Mouse (Mus musculus): ENCODE measurements at regions not wholly inside any gene's neighbourhood (a gene's known extent, or its start where the extent isn't known, plus 50 kb on each side); places are given as distances from the start of the nearest gene placed in this dataset.

- Histone ChIP-seq H3K4me3 (replicated peaks; ENCODE audit: low read length) (no peak overlapping the region), H3K27ac (replicated peaks; ENCODE audit: low read depth, low read length) (no peak overlapping the region), H3K36me3 (ENCODE audit: control insufficient read depth, insufficient read depth, low read length) (no peaks in the 10 kb centered on the region), H3K9me3 (ENCODE audit: control insufficient read depth, low read length) (no peaks in the 10 kb centered on the region), H3K27me3 (ENCODE audit: control insufficient read depth, insufficient read depth, low read length) (no peaks in the 10 kb centered on the region), H3K4me1 (ENCODE audit: control insufficient read depth, insufficient read depth, low read length) (0 out of 2 replicates have a peak, but pooled peaks cover 6% of the 10 kb centered on the region), H3K4me2 (replicated peaks; ENCODE audit: low read depth, low read length, severe bottlenecking) (no peak overlapping the region), H3K9ac (ENCODE audit: low read depth, low read length, severe bottlenecking) (no peak overlapping the region)
- ATAC-seq (ENCODE audit: low FRiP score, low read depth): no peak
- TF ChIP-seq POLR2A (IDR thresholded peaks at IDR 0.05; ENCODE audit: borderline replicate concordance, extremely low read depth, insufficient read depth, insufficient read length): no peak
- WGBS: 95% methylated on average over 2 of the region's 2 CpGs
- no peak for DNase-seq (ENCODE audit: low spot score)
These were observed 84.4 kb upstream of the Ankrd1 start for GRCm38 (mm10) chr19:36204269-36204668.

DNA sequence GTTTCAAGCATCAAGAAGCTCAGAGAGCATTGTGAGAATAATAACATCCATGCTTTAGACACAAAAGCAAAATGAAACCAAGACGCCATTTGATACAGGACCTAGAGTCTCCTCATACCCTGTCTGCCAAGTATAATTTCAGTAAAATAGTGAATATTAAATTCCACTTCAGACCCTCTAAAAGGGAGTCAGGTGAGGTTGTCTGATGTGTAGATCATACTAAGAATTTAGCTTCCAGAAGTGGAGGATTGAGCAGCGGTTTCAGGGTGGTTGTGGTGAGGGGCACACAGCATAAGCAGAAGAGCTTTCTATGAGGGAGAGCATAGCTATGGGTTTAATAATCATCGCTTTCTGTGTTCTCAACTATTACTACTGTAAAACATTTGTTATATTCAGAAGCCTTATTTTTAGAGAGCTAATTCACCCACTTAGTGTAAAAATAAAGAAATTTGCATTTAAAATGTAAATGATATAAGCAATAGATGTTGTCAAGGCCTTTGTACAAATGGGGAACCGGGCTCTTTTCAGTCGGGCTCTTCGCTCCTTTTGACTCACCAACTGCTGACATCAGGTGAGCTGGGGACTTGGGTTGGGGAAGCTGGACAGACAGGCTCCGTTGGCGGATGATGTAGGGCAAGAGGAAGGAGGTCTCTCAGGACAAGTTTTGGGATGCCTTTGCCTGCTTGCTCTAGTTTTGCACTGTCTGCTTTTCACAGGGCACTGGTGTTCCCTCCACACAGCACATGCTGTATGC is 85.2 kb upstream of the Ankrd1 start:
- Histone ChIP-seq H3K36me3 (ENCODE audit: control insufficient read depth, insufficient read depth, low read length) (no peaks in the 10 kb centered on the region), H3K4me3 (replicated peaks; ENCODE audit: low read length) (no peak overlapping the region), H3K27me3 (ENCODE audit: control insufficient read depth, insufficient read depth, low read length) (no peaks in the 10 kb centered on the region), H3K4me2 (replicated peaks; ENCODE audit: low read depth, low read length, severe bottlenecking) (no peak overlapping the region), H3K4me1 (ENCODE audit: control insufficient read depth, insufficient read depth, low read length) (0 out of 2 replicates have a peak, but pooled peaks cover 6% of the 10 kb centered on the region), H3K9ac (ENCODE audit: low read depth, low read length, severe bottlenecking) (no peak overlapping the region), H3K27ac (replicated peaks; ENCODE audit: low read depth, low read length) (no peak overlapping the region), H3K9me3 (ENCODE audit: control insufficient read depth, low read length) (no peaks in the 10 kb centered on the region)
- WGBS: 93% methylated on average over 8 of the region's 8 CpGs
- no peak for ATAC-seq (ENCODE audit: low FRiP score, low read depth)
- TF ChIP-seq POLR2A (IDR thresholded peaks at IDR 0.05; ENCODE audit: borderline replicate concordance, extremely low read depth, insufficient read depth, insufficient read length): no peak
- no peak for DNase-seq (ENCODE audit: low spot score)

DNA sequence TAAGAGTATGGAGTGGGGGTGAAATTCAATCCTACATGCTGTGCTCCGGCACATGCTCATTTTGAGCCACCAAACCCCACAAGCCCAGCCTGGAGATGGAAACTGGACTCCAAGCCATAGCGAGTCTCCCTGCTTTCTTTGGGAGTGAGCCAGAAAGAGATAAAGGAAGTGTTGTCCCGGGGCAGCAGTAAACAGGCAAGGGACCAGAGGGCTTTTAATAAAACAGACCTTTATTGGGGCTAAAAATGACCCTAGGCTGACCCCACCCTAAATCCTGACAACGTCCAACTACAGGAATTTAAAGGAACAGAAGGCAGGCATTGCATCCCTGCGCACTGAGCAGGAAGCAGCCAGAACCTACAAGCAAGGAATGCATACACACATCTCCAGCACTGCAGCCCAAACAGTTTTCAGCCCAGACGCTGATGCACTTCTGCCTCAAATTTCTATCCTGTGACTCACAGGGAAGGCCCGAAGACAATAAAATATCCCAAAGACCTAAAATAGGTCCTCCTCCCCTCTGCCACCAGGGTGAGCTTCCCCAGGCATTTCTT is 87.9 kb upstream of the Ankrd1 start:
- DNase-seq (ENCODE audit: low spot score): peak; percentile 52
- Histone ChIP-seq H3K9ac (ENCODE audit: low read depth, low read length, severe bottlenecking) (no peak overlapping the region), H3K36me3 (ENCODE audit: control insufficient read depth, insufficient read depth, low read length) (no peaks in the 10 kb centered on the region), H3K9me3 (ENCODE audit: control insufficient read depth, low read length) (no peaks in the 10 kb centered on the region), H3K27me3 (ENCODE audit: control insufficient read depth, insufficient read depth, low read length) (no peaks in the 10 kb centered on the region), H3K4me2 (replicated peaks; ENCODE audit: low read depth, low read length, severe bottlenecking) (peak overlapping the region; percentile 25), H3K4me3 (replicated peaks; ENCODE audit: low read length) (no peak overlapping the region), H3K27ac (replicated peaks; ENCODE audit: low read depth, low read length) (peak overlapping the region; percentile 58), H3K4me1 (ENCODE audit: control insufficient read depth, insufficient read depth, low read length) (0 out of 2 replicates have a peak, but pooled peaks cover 10% of the 10 kb centered on the region)
- no peak for TF ChIP-seq POLR2A (IDR thresholded peaks at IDR 0.05; ENCODE audit: borderline replicate concordance, extremely low read depth, insufficient read depth, insufficient read length)
- ATAC-seq (ENCODE audit: low FRiP score, low read depth): peak; percentile 81
- WGBS: 9% methylated on average over 7 of the region's 7 CpGs

DNA sequence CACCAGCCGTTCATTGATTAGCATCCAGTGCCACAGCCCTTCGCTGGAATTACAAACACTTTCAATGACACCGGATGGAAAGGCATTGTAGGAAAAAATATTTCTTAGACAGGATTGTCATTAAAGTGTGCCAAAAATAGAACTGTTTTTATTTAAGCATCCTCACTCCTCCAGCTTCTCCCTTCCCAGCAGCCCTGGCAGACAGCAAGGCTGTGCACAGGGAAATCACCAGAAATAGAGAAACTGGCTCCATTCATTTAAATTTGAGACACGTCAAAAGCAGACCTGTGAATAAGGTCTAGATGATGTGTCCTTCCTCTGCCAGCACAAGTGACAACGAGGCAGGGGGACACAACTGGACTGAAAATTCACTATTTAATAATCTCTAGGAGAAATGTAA is 88.5 kb upstream of the Ankrd1 start:
- H3K9me3 ChIP-seq (ENCODE audit: control insufficient read depth, low read length): no peaks in the 10 kb centered on the region
- DNase-seq (ENCODE audit: low spot score): no peak
- peaks cover 16% of the 10 kb centered on the region; the same call in 1 of the 2 replicates for H3K4me1 ChIP-seq (ENCODE audit: control insufficient read depth, insufficient read depth, low read length)
- no peak overlapping the region for H3K4me2 ChIP-seq (replicated peaks; ENCODE audit: low read depth, low read length, severe bottlenecking)
- ATAC-seq (ENCODE audit: low FRiP score, low read depth): no peak
- no peaks in the 10 kb centered on the region for H3K27me3 ChIP-seq (ENCODE audit: control insufficient read depth, insufficient read depth, low read length)
- H3K4me3 ChIP-seq (replicated peaks; ENCODE audit: low read length): no peak overlapping the region
- H3K36me3 ChIP-seq (ENCODE audit: control insufficient read depth, insufficient read depth, low read length): no peaks in the 10 kb centered on the region
- no peak for TF ChIP-seq POLR2A (IDR thresholded peaks at IDR 0.05; ENCODE audit: borderline replicate concordance, extremely low read depth, insufficient read depth, insufficient read length)
- no peak overlapping the region for H3K9ac ChIP-seq (ENCODE audit: low read depth, low read length, severe bottlenecking)
- WGBS: 69% methylated on average over 5 of the region's 5 CpGs
- no peak overlapping the region for H3K27ac ChIP-seq (replicated peaks; ENCODE audit: low read depth, low read length)

GRCm38 (mm10) chr19:36213461-36213860 is 93.6 kb upstream of the Ankrd1 start:
- DNase-seq (ENCODE audit: low spot score) (no peak), ATAC-seq (ENCODE audit: low FRiP score, low read depth) (no peak)
- H3K4me2 ChIP-seq (replicated peaks; ENCODE audit: low read depth, low read length, severe bottlenecking): no peak overlapping the region
- peaks cover 25% of the 10 kb centered on the region for H3K4me1 ChIP-seq (ENCODE audit: control insufficient read depth, insufficient read depth, low read length)
- H3K27me3 ChIP-seq (ENCODE audit: control insufficient read depth, insufficient read depth, low read length): no peaks in the 10 kb centered on the region
- H3K36me3 ChIP-seq (ENCODE audit: control insufficient read depth, insufficient read depth, low read length): no peaks in the 10 kb centered on the region
- no peaks in the 10 kb centered on the region for H3K9me3 ChIP-seq (ENCODE audit: control insufficient read depth, low read length)
- no peak overlapping the region for H3K27ac ChIP-seq (replicated peaks; ENCODE audit: low read depth, low read length)
- no peak overlapping the region for H3K9ac ChIP-seq (ENCODE audit: low read depth, low read length, severe bottlenecking)
- 25% methylated on average over 8 of the region's 8 CpGs for WGBS
- H3K4me3 ChIP-seq (replicated peaks; ENCODE audit: low read length): no peak overlapping the region
- TF ChIP-seq POLR2A (IDR thresholded peaks at IDR 0.05; ENCODE audit: borderline replicate concordance, extremely low read depth, insufficient read depth, insufficient read length): no peak
